Mouse (Mus musculus) liver, embryonic 14.5 days (tissue): ENCODE data around the gene Ccm2. TPM values are rescaled to one million over a fixed set of nuclear protein-coding genes. Genes with fewer than 3 reads are reported as not detected.

Experiments used
- ATAC-seq: fragments of 200-750 bp; cut with Nextera tagmentation; 2 replicates; pipeline ENCODE4 v1.8.0; 2017; ENCODE audit warnings: moderate number of reproducible peaks, mild to moderate bottlenecking, moderate library complexity; ENCODE audit not compliant: insufficient read depth
- DNase-seq, 3 experiments: peaks; one replicate each; pipeline ENCODE4 v3.0.0-alpha.2; 2012 to 2013; ENCODE audit warnings: low read depth in 3 of 3, low spot score in 3 of 3
- H3K27ac ChIP-seq: fragments of 300-500 bp; sonication (generic); 2 replicates; pipeline ENCODE4 v1.5.1; 2014; ENCODE audit warnings: moderate library complexity, mild to moderate bottlenecking, control low read depth, inconsistent platforms
- H3K27me3 ChIP-seq: fragments of 300-500 bp; sonication (generic); 2 replicates; pipeline ENCODE4 v1.6.1; 2014; ENCODE audit warnings: mild to moderate bottlenecking, low read length, moderate library complexity; ENCODE audit not compliant: control insufficient read depth, insufficient read depth
- H3K36me3 ChIP-seq: fragments of 300-500 bp; sonication (generic); replicated peaks from 2 replicates; pipeline ENCODE4 v1.6.1; 2014; ENCODE audit warnings: low read depth; ENCODE audit not compliant: control insufficient read depth, insufficient read depth
- H3K4me1 ChIP-seq, 2 experiments: fragments of 200-500 bp in 1 of 2; fragments of 300-500 bp in 1 of 2; sonication (generic) in 1 of 2; replicated peaks; 2 replicates each; pipeline ENCODE4 v1.6.1; 2012 to 2014; ENCODE audit warnings: antibody characterized with exemption in 1 of 2, inconsistent platforms in 1 of 2, low read length in 1 of 2; ENCODE audit not compliant: control insufficient read depth in 2 of 2, insufficient read depth in 2 of 2
- H3K4me2 ChIP-seq: fragments of 300-500 bp; sonication (generic); 2 replicates; pipeline ENCODE4 v1.6.1; 2014; ENCODE audit warnings: low read depth, mild to moderate bottlenecking, control low read depth, moderate library complexity
- H3K4me3 ChIP-seq, 2 experiments: fragments of 200-500 bp in 1 of 2; fragments of 300-500 bp in 1 of 2; sonication (generic) in 1 of 2; 2 replicates each; pipeline ENCODE4 v1.5.1; 2012 to 2014; ENCODE audit warnings: low read depth in 2 of 2, low read length in 2 of 2, mild to moderate bottlenecking in 2 of 2, control low read depth in 1 of 2, inconsistent platforms in 1 of 2, moderate library complexity in 1 of 2; ENCODE audit not compliant: insufficient read depth in 1 of 2
- H3K9ac ChIP-seq: fragments of 300-500 bp; sonication (generic); replicated peaks from 2 replicates; pipeline ENCODE4 v1.6.1; 2014; ENCODE audit warnings: mild to moderate bottlenecking, control low read depth, moderate library complexity
- H3K9me3 ChIP-seq: fragments of 300-500 bp; sonication (generic); 2 replicates; pipeline ENCODE4 v1.6.1; 2016; ENCODE audit warnings: low read length, mixed read lengths; ENCODE audit not compliant: control insufficient read depth
- CTCF ChIP-seq: IDR thresholded peaks from 2 replicates; pipeline ENCODE4 v1.5.1; 2016; ENCODE audit warnings: antibody characterized with exemption, low read depth, control low read depth
- EP300 ChIP-seq: IDR thresholded peaks from 2 replicates; pipeline ENCODE4 v1.6.1; 2016; ENCODE audit warnings: antibody characterized with exemption, low read depth
- WGBS: fragments of 180-500 bp; shearing (Covaris S2); extraction: QIAGEN DNeasy Blood & Tissue Kit; methylation state at CpG from one replicate; pipeline ENCODE4 v1.1.7; 2014; ENCODE audit not compliant: insufficient replicate concordance; 5-methylcytosine and 5-hydroxymethylcytosine counted together
- polyA plus RNA-seq, 2 experiments: library from polyadenylated mRNA; depleted of rRNA in 1 of 2; stranded (reverse) in 1 of 2; unstranded in 1 of 2; fragments of >200 nt; fragmentation: Nextera tagmentation in 1 of 2; extraction: Ambion mirVana in 1 of 2; gene quantifications; 2 replicates each; pipeline versions ENCODE4 v1.2.1 to v1.2.3; 2012 to 2014

Ccm2 gene
- polyA plus RNA-seq, 2 experiments, result 33.1 to 39.4 TPM

GRCm38 (mm10) chr11:6626388-6626772, 79.7 kb downstream of the Ccm2 start:
- Histone ChIP-seq H3K4me3 (peak overlapping the region; percentile 90 to 92), H3K4me1 (peaks cover 20 to 23% of the 10 kb centered on the region in 2 experiments), H3K9me3 (no peaks in the 10 kb centered on the region), H3K36me3 (peaks cover 26% of the 10 kb centered on the region), H3K9ac (peak overlapping the region; percentile 80), H3K27me3 (no peaks in the 10 kb centered on the region), H3K27ac (peak overlapping the region; percentile 81), H3K4me2 (peak overlapping the region; percentile 93)
- ATAC-seq, result peak; percentile 24; the same call in 1 of the 2 replicates
- no peak for DNase-seq
- 9% methylated on average over 16 of the region's 16 CpGs for WGBS
- TF ChIP-seq EP300, result no peak
- no peak for TF ChIP-seq CTCF

GRCm38 (mm10) chr11:6627731-6628130, 81.0 kb downstream of the Ccm2 start:
- no peak overlapping the region for H3K4me3 ChIP-seq
- ATAC-seq (no peak), DNase-seq (peak in 1 of 3 experiments; percentile 33)
- H3K9ac ChIP-seq, result no peak overlapping the region
- no peak overlapping the region for H3K4me2 ChIP-seq
- H3K27me3 ChIP-seq, result no peaks in the 10 kb centered on the region
- peaks cover 13% of the 10 kb centered on the region for H3K36me3 ChIP-seq
- peak overlapping the region; percentile 30; the same call in 1 of the 2 replicates for H3K27ac ChIP-seq
- peaks cover 20 to 23% of the 10 kb centered on the region in 2 experiments for H3K4me1 ChIP-seq
- TF ChIP-seq EP300 (no peak), CTCF (no peak)
- WGBS, result 41% methylated on average over 4 of the region's 4 CpGs
- H3K9me3 ChIP-seq, result no peaks in the 10 kb centered on the region

GRCm38 (mm10) chr11:6628568-6628967, 81.9 kb downstream of the Ccm2 start:
- TF ChIP-seq CTCF (peak; percentile 90), EP300 (no peak)
- H3K9ac ChIP-seq, result no peak overlapping the region
- no peaks in the 10 kb centered on the region for H3K27me3 ChIP-seq
- peaks cover 20 to 22% of the 10 kb centered on the region in 2 experiments for H3K4me1 ChIP-seq
- no peak overlapping the region for H3K4me3 ChIP-seq
- whole genome bisulfite sequencing, result 24% methylated on average over 4 of the region's 4 CpGs
- no peak overlapping the region for H3K4me2 ChIP-seq
- H3K36me3 ChIP-seq, result peaks cover 6% of the 10 kb centered on the region
- H3K9me3 ChIP-seq, result no peaks in the 10 kb centered on the region
- no peak overlapping the region for H3K27ac ChIP-seq
- no peak for ATAC-seq
- no peak for DNase-seq

GRCm38 (mm10) chr11:6629655-6630054, 83.0 kb downstream of the Ccm2 start:
- H3K27ac ChIP-seq, result no peak overlapping the region
- H3K27me3 ChIP-seq, result no peaks in the 10 kb centered on the region
- no peak overlapping the region for H3K4me3 ChIP-seq
- ATAC-seq (no peak), DNase-seq (peak in 2 of 3 experiments; percentile 31 to 55)
- H3K36me3 ChIP-seq, result no peaks in the 10 kb centered on the region
- H3K4me1 ChIP-seq, result peaks cover 10 to 14% of the 10 kb centered on the region in 2 experiments
- no peak overlapping the region for H3K4me2 ChIP-seq
- H3K9me3 ChIP-seq, result no peaks in the 10 kb centered on the region
- TF ChIP-seq EP300 (no peak), CTCF (peak; percentile 75)
- no peak overlapping the region for H3K9ac ChIP-seq

- Histone ChIP-seq H3K36me3 (no peaks in the 10 kb centered on the region), H3K9ac (no peak overlapping the region), H3K9me3 (no peaks in the 10 kb centered on the region), H3K27me3 (no peaks in the 10 kb centered on the region), H3K4me3 (no peak overlapping the region), H3K27ac (no peak overlapping the region), H3K4me2 (no peak overlapping the region), H3K4me1 (no peaks in the 10 kb centered on the region)
- DNase-seq (no peak), ATAC-seq (no peak)
- WGBS, result 53% methylated on average over 8 of the region's 8 CpGs
- TF ChIP-seq CTCF (peak; percentile 68), EP300 (no peak)
Measured at GRCm38 (mm10) chr11:6636150-6636549, 89.5 kb downstream of the Ccm2 start.
